Mouse (Mus musculus) spleen, postnatal 10 days (tissue): ENCODE data around the gene Fmo4.

Source experiments
- DNase-seq, 2 experiments: peaks; one replicate each; pipeline ENCODE4 v3.0.0; 2021 to 2022; ENCODE audit warnings: low spot score in 2 of 2

Fmo4 gene

GRCm38 (mm10) chr1:162813836-162814156 lies at the start of gene Fmo4:
Gene Fmo4 (minus strand): TSS chr1:162813972.
- no peak for DNase-seq

GRCm38 (mm10) chr1:162862328-162862727 lies 48.6 kb upstream of the Fmo4 start:
- no peak for DNase-seq

- DNase-seq, result no peak
Measured at GRCm38 (mm10) chr1:162859996-162860605, 46.3 kb upstream of the Fmo4 start.

GRCm38 (mm10) chr1:162859545-162859976 lies 45.8 kb upstream of the Fmo4 start:
- no peak for DNase-seq

- DNase-seq, result no peak
Measured at GRCm38 (mm10) chr1:162858748-162859130, 45.0 kb upstream of the Fmo4 start.

- no peak for DNase-seq
Measured at GRCm38 (mm10) chr1:162857766-162858747, 44.3 kb upstream of the Fmo4 start.

GRCm38 (mm10) chr1:162853812-162854482 lies 40.2 kb upstream of the Fmo4 start:
- DNase-seq, result no peak

- no peak for DNase-seq
Measured at GRCm38 (mm10) chr1:162847554-162847953, 33.8 kb upstream of the Fmo4 start.

GRCm38 (mm10) chr1:162840211-162840610 lies 26.4 kb upstream of the Fmo4 start:
- no peak for DNase-seq

- DNase-seq, result no peak
Measured at GRCm38 (mm10) chr1:162838976-162839375, 25.2 kb upstream of the Fmo4 start.

GRCm38 (mm10) chr1:162834342-162834741 lies 20.6 kb upstream of the Fmo4 start:
- DNase-seq, result no peak

- DNase-seq, result no peak
Measured at GRCm38 (mm10) chr1:162832574-162832953, 18.8 kb upstream of the Fmo4 start.

GRCm38 (mm10) chr1:162831838-162832573 lies 18.2 kb upstream of the Fmo4 start:
- no peak for DNase-seq

GRCm38 (mm10) chr1:162819280-162819679 lies 5.5 kb upstream of the Fmo4 start:
- DNase-seq, result no peak

GRCm38 (mm10) chr1:162815381-162816127 lies 1.8 kb upstream of the Fmo4 start:
- DNase-seq, result no peak

GRCm38 (mm10) chr1:162814932-162815331 lies 1.2 kb upstream of the Fmo4 start:
- no peak for DNase-seq

GRCm38 (mm10) chr1:162813143-162813835 lies 483 bp downstream of the Fmo4 start:
- DNase-seq, result no peak

- no peak for DNase-seq
Measured at GRCm38 (mm10) chr1:162808541-162808940, 5.2 kb downstream of the Fmo4 start.

- no peak for DNase-seq
Measured at GRCm38 (mm10) chr1:162807441-162807840, 6.3 kb downstream of the Fmo4 start.

- DNase-seq, result no peak
Measured at GRCm38 (mm10) chr1:162805011-162805410, 8.8 kb downstream of the Fmo4 start.

GRCm38 (mm10) chr1:162796441-162796840 lies 17.3 kb downstream of the Fmo4 start:
- DNase-seq, result no peak
